ENCODE assay signal across 29 mouse cellular contexts in the genomic region with DNA sequence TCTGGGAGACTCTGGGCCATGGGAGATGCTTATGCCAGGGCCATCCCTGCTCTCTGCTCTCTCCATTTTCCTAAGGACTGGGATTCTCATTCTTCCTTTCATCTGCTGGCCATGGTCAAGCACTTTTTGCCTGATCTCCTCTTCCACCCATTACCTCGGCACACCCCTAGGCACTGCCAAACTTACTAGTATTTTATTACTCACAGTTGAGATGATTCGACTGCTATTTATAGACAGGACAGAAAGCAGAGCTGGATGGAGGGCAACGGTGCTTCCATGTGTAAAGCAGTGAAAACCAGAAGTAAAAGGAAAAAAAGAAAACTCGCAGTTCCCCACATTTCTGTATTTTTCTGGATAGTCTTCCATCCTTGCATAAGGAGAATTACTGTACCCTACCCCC. TPM values are rescaled to one million over a fixed set of nuclear protein-coding genes. Genes with fewer than 3 reads are reported as not detected.
"Had no signal": no experiment of that assay in that cellular context is flagged by ENCODE, and none has a peak within 500 bp of the region (broad histone marks: within the 10 kb centered on the region; RNA-seq: fewer than 3 reads in every experiment).

No protein-coding gene starts in this region.

- H3K9me3 ChIP-seq: hindbrain, embryonic 10.5 days; hindbrain, embryonic 12.5 days; intestine, embryonic 15.5 days; limb, embryonic 10.5 days; limb, embryonic 12.5 days; liver, embryonic 13.5 days had no signal

- ATAC-seq: hindbrain, embryonic 16.5 days; inflammation-experienced regulatory T-cells, adult 6 months; intestine, embryonic 15.5 days; intestine, postnatal 0 days had no signal

- H3K4me3 ChIP-seq: gastrocnemius, adult 2 months; heart, adult 2 months; hindbrain, embryonic 10.5 days; hindbrain, embryonic 12.5 days; intestine, embryonic 15.5 days; layer of hippocampus, adult 2 months; left cerebral cortex, adult 2 months; limb, embryonic 10.5 days; limb, embryonic 12.5 days; liver, embryonic 13.5 days had no signal

- DNase-seq: gastrocnemius, adult 2 months; gastrocnemius, postnatal 10 days; gastrocnemius, postnatal 25 days; heart, adult 2 months; heart, postnatal 10 days; heart, postnatal 4 days; kidney, adult 18-20 months; kidney, adult 8-10 months; kidney, postnatal 10 days; kidney, postnatal 25 days; kidney, postnatal 4 days; liver; liver, embryonic 13.5 days had no signal

- H3K9ac ChIP-seq: hindbrain, embryonic 12.5 days; hindbrain, embryonic 14.5 days; intestine, embryonic 15.5 days; limb, embryonic 12.5 days; liver, embryonic 13.5 days had no signal

- H3K27me3 ChIP-seq: hindbrain, embryonic 12.5 days; intestine, embryonic 15.5 days; limb, embryonic 12.5 days; liver, embryonic 13.5 days had no signal

- H3K36me3 ChIP-seq: hindbrain, embryonic 10.5 days; hindbrain, embryonic 12.5 days; intestine, embryonic 15.5 days; limb, embryonic 10.5 days; limb, embryonic 12.5 days; liver, embryonic 13.5 days had no signal

- H3K4me1 ChIP-seq: hindbrain, embryonic 10.5 days; intestine, embryonic 15.5 days; limb, embryonic 10.5 days; limb, embryonic 12.5 days; liver, embryonic 13.5 days had no signal

- H3K4me2 ChIP-seq: heart, embryonic 11.5 days; hindbrain, embryonic 12.5 days; hindbrain, embryonic 14.5 days; intestine, embryonic 15.5 days; limb, embryonic 12.5 days; liver, embryonic 11.5 days; liver, embryonic 13.5 days had no signal

- H3K27ac ChIP-seq: gastrocnemius, adult 2 months; heart, adult 2 months; hindbrain, embryonic 10.5 days; hindbrain, embryonic 12.5 days; hindbrain, embryonic 14.5 days; intestine, embryonic 15.5 days; layer of hippocampus, adult 2 months; left cerebral cortex, adult 2 months; limb, embryonic 10.5 days; limb, embryonic 12.5 days; liver, embryonic 13.5 days had no signal

RNA-seq across cellular contexts. Expression of a gene that starts 31.0 kb away (rescaled TPM):
- polyA plus RNA-seq: heart, embryonic 14.5 days; kidney, embryonic 14.5 days; kidney, embryonic 16.5 days; limb, embryonic 10.5 days; limb, embryonic 12.5 days had no signal
